In the genomic region with DNA sequence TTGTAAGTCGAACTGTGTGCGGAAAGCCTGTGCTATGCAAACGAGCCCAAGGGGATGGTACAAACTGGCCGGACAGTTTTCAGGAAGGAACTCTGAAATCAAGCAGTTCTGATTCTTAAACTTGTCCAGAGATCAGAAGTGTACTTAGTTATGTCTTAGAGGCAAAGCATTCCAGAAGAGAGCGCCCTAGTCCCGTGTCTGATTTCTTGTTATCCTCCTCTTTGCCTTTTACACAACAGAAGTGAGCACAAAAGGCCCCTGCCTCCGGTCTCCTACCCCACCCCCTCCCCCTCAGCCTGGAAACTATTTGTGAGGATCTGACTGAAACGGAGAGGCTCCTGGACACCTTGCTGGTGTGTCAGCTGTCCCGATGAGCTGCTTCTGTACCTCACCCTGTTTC, we compare ENCODE assay signal across 10 mouse cellular contexts. TPM values are rescaled to one million over a fixed set of nuclear protein-coding genes. Genes with fewer than 3 reads are reported as not detected.
A peak's percentile ranks its signal among the peaks of the same experiment; 100 is the strongest.
DNase-seq lines count a peak whose midpoint lies in the region; ATAC-seq and TF ChIP-seq lines count a peak whose summit lies in the region.
"Had no signal": no experiment of that assay in that cellular context is flagged by ENCODE, and none has a peak within 500 bp of the region (broad histone marks: within the 10 kb centered on the region; RNA-seq: fewer than 3 reads in every experiment).

No protein-coding gene starts in this region.

- no peak for DNase-seq in layer of hippocampus, adult 2 months (ENCODE audit: low spot score in 2 of 2)
- DNase-seq in layer of hippocampus, postnatal 14 days (ENCODE audit: low spot score in 2 of 2) = no peak
- DNase-seq in embryonic facial prominence, embryonic 10.5 days (ENCODE audit: low spot score) = peak; percentile 49
- peak; percentile 37 for DNase-seq in hindbrain, embryonic 11.5 days (ENCODE audit: low spot score)
- no peak for DNase-seq in retina, embryonic 14.5 days (ENCODE audit: low spot score)

- 0 out of 2 replicates have a peak, but pooled peaks cover 3% of the 10 kb centered on the region for H3K27me3 ChIP-seq in embryonic facial prominence, embryonic 10.5 days (replicated peaks; ENCODE audit: low read depth, poor library complexity, severe bottlenecking)
- H3K27me3 ChIP-seq in hindbrain, embryonic 11.5 days (ENCODE audit: control insufficient read depth, insufficient read depth, low read length) = no peaks in the 10 kb centered on the region
- no peaks in the 10 kb centered on the region for H3K27me3 ChIP-seq in midbrain, embryonic 15.5 days (replicated peaks)

- no peaks in the 10 kb centered on the region for H3K9me3 ChIP-seq in embryonic facial prominence, embryonic 10.5 days
- H3K9me3 ChIP-seq in hindbrain, embryonic 11.5 days (ENCODE audit: control insufficient read depth, low read length) = no peaks in the 10 kb centered on the region
- no peaks in the 10 kb centered on the region for H3K9me3 ChIP-seq in midbrain, embryonic 15.5 days
- H3K9me3 ChIP-seq: G1E had no signal

- peaks cover 10% of the 10 kb centered on the region for H3K4me1 ChIP-seq in embryonic facial prominence, embryonic 10.5 days
- no peaks in the 10 kb centered on the region for H3K4me1 ChIP-seq in hindbrain, embryonic 11.5 days (replicated peaks; ENCODE audit: control insufficient read depth, insufficient read depth, low read length)
- no peaks in the 10 kb centered on the region for H3K4me1 ChIP-seq in midbrain, embryonic 15.5 days

- H3K4me3 ChIP-seq in layer of hippocampus, adult 2 months = no peak overlapping the region
- no peak overlapping the region for H3K4me3 ChIP-seq in embryonic facial prominence, embryonic 10.5 days
- H3K4me3 ChIP-seq in hindbrain, embryonic 11.5 days (ENCODE audit: low read depth, low read length) = no peak overlapping the region
- H3K4me3 ChIP-seq in midbrain, embryonic 15.5 days = no peak overlapping the region

- TF ChIP-seq CTCF in layer of hippocampus, adult 2 months (conservative IDR thresholded peaks at IDR 0.05) = peak; percentile 49

- H3K27ac ChIP-seq in layer of hippocampus, adult 2 months = peak overlapping the region; percentile 36; the same call in 1 of the 2 replicates
- H3K27ac ChIP-seq in embryonic facial prominence, embryonic 10.5 days (replicated peaks) = peak overlapping the region; percentile 45; the same call in 1 of the 2 replicates
- H3K27ac ChIP-seq in hindbrain, embryonic 11.5 days (ENCODE audit: low read depth, low read length) = no peak overlapping the region
- H3K27ac ChIP-seq in midbrain, embryonic 15.5 days = no peak overlapping the region

- H3K36me3 ChIP-seq in embryonic facial prominence, embryonic 10.5 days (replicated peaks) = no peaks in the 10 kb centered on the region
- H3K36me3 ChIP-seq in hindbrain, embryonic 11.5 days (ENCODE audit: control insufficient read depth, insufficient read depth, low read length) = no peaks in the 10 kb centered on the region
- H3K36me3 ChIP-seq in midbrain, embryonic 15.5 days (replicated peaks) = no peaks in the 10 kb centered on the region
- H3K36me3 ChIP-seq: G1E had no signal

- 21% methylated on average over 9 of the region's 9 CpGs for WGBS in embryonic facial prominence, embryonic 10.5 days
- WGBS in hindbrain, embryonic 11.5 days = 20% methylated on average over 9 of the region's 9 CpGs
- 8% methylated on average over 9 of the region's 9 CpGs for WGBS in midbrain, embryonic 15.5 days

- H3K4me2 ChIP-seq in hindbrain, embryonic 11.5 days (replicated peaks; ENCODE audit: low read depth, low read length) = peak overlapping the region; percentile 14; the same call in 1 of the 2 replicates
- H3K4me2 ChIP-seq in midbrain, embryonic 15.5 days = peak overlapping the region; percentile 17; the same call in 1 of the 2 replicates

- H3K9ac ChIP-seq in hindbrain, embryonic 11.5 days (ENCODE audit: low read depth, low read length) = 0 out of 2 replicates have a peak overlapping the region, but pooled peaks have one; percentile 23
- H3K9ac ChIP-seq in midbrain, embryonic 15.5 days = no peak overlapping the region

- 0 out of 2 replicates have a peak, but pooled peaks have one; percentile 33 for ATAC-seq in hindbrain, embryonic 11.5 days (ENCODE audit: low FRiP score)
- no peak for ATAC-seq in midbrain, embryonic 15.5 days (replicated peaks)
- ATAC-seq in inflammation-experienced regulatory T-cells, adult 6 months = no peak
- no peak for ATAC-seq in megakaryocyte-erythroid progenitor cell, adult 5-6 weeks (replicated peaks; ENCODE audit: low FRiP score, low TSS enrichment, poor library complexity, severe bottlenecking)

RNA-seq across cellular contexts. Expression of gene Pnp2, which starts 20.9 kb away (rescaled TPM):
- total RNA-seq in layer of hippocampus, adult 2 months (2021) = 1 to 10 TPM in 1 of 2 experiments, under 1 TPM in 1; 0.83 to 1.1 TPM
- under 1 TPM; 0.52 to 0.92 TPM for total RNA-seq in layer of hippocampus, postnatal 14 days (2021)
- 0.39 and 0.84 TPM in 2 replicates for polyA plus RNA-seq in embryonic facial prominence, embryonic 10.5 days (2016; fragmentation: Nextera tagmentation; extraction: Ambion mirVana)
- 0.36 and 0.52 TPM in 2 replicates for polyA plus RNA-seq in hindbrain, embryonic 11.5 days (2014; fragmentation: Nextera tagmentation; extraction: Ambion mirVana)
- polyA plus RNA-seq in midbrain, embryonic 15.5 days (2015; fragmentation: Nextera tagmentation; extraction: Ambion mirVana) = 0.45 and 0.57 TPM in 2 replicates
- 1 to 10 TPM in 2 of 3 experiments, under 1 TPM in 1; 0.92 to 2.8 (median 1.5) TPM for polyA plus RNA-seq in inflammation-experienced regulatory T-cells, adult 6 months (2017; shearing (Covaris generic))
- 28.8 and 44.9 TPM in 2 replicates for total RNA-seq in megakaryocyte-erythroid progenitor cell, adult 5-6 weeks (2014; fragmentation: Nextera tagmentation)
- 9.8 and 12.2 TPM in 2 replicates for total RNA-seq in megakaryocyte-erythroid progenitor cell, adult 5-6 weeks (2017)
- polyA plus RNA-seq: G1E had no signal

RNA-seq across cellular contexts. Expression of gene Rnase10, which starts 30.9 kb away (rescaled TPM):
- total RNA-seq in layer of hippocampus, adult 2 months (2021) = not detected
- total RNA-seq in layer of hippocampus, postnatal 14 days (2021) = under 1 TPM; 0.24 to 0.35 TPM
- not detected in 2 replicates for polyA plus RNA-seq in embryonic facial prominence, embryonic 10.5 days (2016; fragmentation: Nextera tagmentation; extraction: Ambion mirVana)
- not detected in 2 replicates for polyA plus RNA-seq in hindbrain, embryonic 11.5 days (2014; fragmentation: Nextera tagmentation; extraction: Ambion mirVana)
- 0.11 TPM in 1 of 2 replicates, not detected in the other for polyA plus RNA-seq in midbrain, embryonic 15.5 days (2015; fragmentation: Nextera tagmentation; extraction: Ambion mirVana)
- not detected for polyA plus RNA-seq in inflammation-experienced regulatory T-cells, adult 6 months (2017; shearing (Covaris generic))
- total RNA-seq in megakaryocyte-erythroid progenitor cell, adult 5-6 weeks (2014; fragmentation: Nextera tagmentation) = not detected in 2 replicates
- not detected in 2 replicates for total RNA-seq in megakaryocyte-erythroid progenitor cell, adult 5-6 weeks (2017)
- polyA plus RNA-seq: G1E; thymus, postnatal 0 days had no signal

RNA-seq across cellular contexts. Expression of gene Gm49342, which starts 32.4 kb away (rescaled TPM):
- 10 to 100 TPM in 1 of 2 experiments, 1 to 10 TPM in 1; 5.2 to 12.0 TPM for total RNA-seq in layer of hippocampus, adult 2 months (2021)
- 10 to 100 TPM; 11.5 to 20.3 TPM for total RNA-seq in layer of hippocampus, postnatal 14 days (2021)
- polyA plus RNA-seq in embryonic facial prominence, embryonic 10.5 days (2016; fragmentation: Nextera tagmentation; extraction: Ambion mirVana) = not detected in 2 replicates
- not detected in 2 replicates for polyA plus RNA-seq in hindbrain, embryonic 11.5 days (2014; fragmentation: Nextera tagmentation; extraction: Ambion mirVana)
- polyA plus RNA-seq in midbrain, embryonic 15.5 days (2015; fragmentation: Nextera tagmentation; extraction: Ambion mirVana) = not detected in 2 replicates
- 1 to 10 TPM in 2 of 3 experiments, not detected in 1; 5.9 to 7.5 TPM for polyA plus RNA-seq in inflammation-experienced regulatory T-cells, adult 6 months (2017; shearing (Covaris generic))
- total RNA-seq in megakaryocyte-erythroid progenitor cell, adult 5-6 weeks (2014; fragmentation: Nextera tagmentation) = not detected in 2 replicates
- total RNA-seq in megakaryocyte-erythroid progenitor cell, adult 5-6 weeks (2017) = 194 and 233 TPM in 2 replicates
- total RNA-seq: G1E had no signal
- polyA plus RNA-seq: thymus, postnatal 0 days had no signal

RNA-seq across cellular contexts. Expression of gene Pnp, which starts 45.8 kb away (rescaled TPM):
- total RNA-seq in layer of hippocampus, adult 2 months (2021) = 10 to 100 TPM; 14.0 to 17.1 TPM
- 10 to 100 TPM; 11.8 to 14.8 TPM for total RNA-seq in layer of hippocampus, postnatal 14 days (2021)
- polyA plus RNA-seq in embryonic facial prominence, embryonic 10.5 days (2016; fragmentation: Nextera tagmentation; extraction: Ambion mirVana) = 74.5 and 78.8 TPM in 2 replicates
- polyA plus RNA-seq in hindbrain, embryonic 11.5 days (2014; fragmentation: Nextera tagmentation; extraction: Ambion mirVana) = 62.1 and 63.9 TPM in 2 replicates
- polyA plus RNA-seq in midbrain, embryonic 15.5 days (2015; fragmentation: Nextera tagmentation; extraction: Ambion mirVana) = 20.3 and 21.3 TPM in 2 replicates
- polyA plus RNA-seq in inflammation-experienced regulatory T-cells, adult 6 months (2017; shearing (Covaris generic)) = 10 to 100 TPM; 64.4 to 88.0 (median 67.9) TPM
- total RNA-seq in megakaryocyte-erythroid progenitor cell, adult 5-6 weeks (2014; fragmentation: Nextera tagmentation) = 297 and 354 TPM in 2 replicates
- 162 and 277 TPM in 2 replicates for total RNA-seq in megakaryocyte-erythroid progenitor cell, adult 5-6 weeks (2017)

RNA-seq across cellular contexts. Expression of gene Pip4p1, which starts 46.0 kb away (rescaled TPM):
- 10 to 100 TPM; 92.9 to 95.6 TPM for total RNA-seq in layer of hippocampus, adult 2 months (2021)
- total RNA-seq in layer of hippocampus, postnatal 14 days (2021) = 10 to 100 TPM; 77.4 to 86.4 TPM
- 43.5 and 43.6 TPM in 2 replicates for polyA plus RNA-seq in embryonic facial prominence, embryonic 10.5 days (2016; fragmentation: Nextera tagmentation; extraction: Ambion mirVana)
- 53.8 and 55.6 TPM in 2 replicates for polyA plus RNA-seq in hindbrain, embryonic 11.5 days (2014; fragmentation: Nextera tagmentation; extraction: Ambion mirVana)
- 101 and 111 TPM in 2 replicates for polyA plus RNA-seq in midbrain, embryonic 15.5 days (2015; fragmentation: Nextera tagmentation; extraction: Ambion mirVana)
- polyA plus RNA-seq in inflammation-experienced regulatory T-cells, adult 6 months (2017; shearing (Covaris generic)) = 1 to 10 TPM; 4.4 to 6.6 (median 4.8) TPM
- 12.6 and 21.0 TPM in 2 replicates for total RNA-seq in megakaryocyte-erythroid progenitor cell, adult 5-6 weeks (2014; fragmentation: Nextera tagmentation)
- total RNA-seq in megakaryocyte-erythroid progenitor cell, adult 5-6 weeks (2017) = 10.9 and 12.6 TPM in 2 replicates

Comparison
In these comparisons a context has a peak if more than half of its experiments do, and no peak if none do; other contexts are left out.
1. DNase-seq: peak in embryonic facial prominence, embryonic 10.5 days (single experiment) and hindbrain, embryonic 11.5 days (single experiment); none in layer of hippocampus, adult 2 months (0 of 2), layer of hippocampus, postnatal 14 days (0 of 2) and retina, embryonic 14.5 days (single experiment).
2. H3K27ac ChIP-seq: peak in layer of hippocampus, adult 2 months (single experiment) and embryonic facial prominence, embryonic 10.5 days (single experiment); none in hindbrain, embryonic 11.5 days (single experiment) and midbrain, embryonic 15.5 days (single experiment).